Mouse (Mus musculus) forebrain, embryonic 10.5 days (tissue): Measurements from ENCODE around the gene Ppm1j. TPM values are rescaled to one million over a fixed set of nuclear protein-coding genes. Genes with fewer than 3 reads are reported as not detected.
"Not testable (repeated sequence)": the region's sequence is repeated elsewhere in the genome, so short reads cannot be mapped to it uniquely, and the experiment has no call there.

Source experiments
- DNase-seq: peaks from one replicate; pipeline ENCODE4 v3.0.0-alpha.2; 2017; ENCODE audit warnings: low spot score; ENCODE audit errors: extremely low spot score
- H3K27ac ChIP-seq: fragments of 300-500 bp; sonication (generic); 2 replicates; pipeline ENCODE4 v1.5.1; 2016; ENCODE audit warnings: mild to moderate bottlenecking
- H3K27me3 ChIP-seq: fragments of 300-500 bp; sonication (generic); 2 replicates; pipeline ENCODE4 v1.6.1; 2016; ENCODE audit warnings: mild to moderate bottlenecking; ENCODE audit not compliant: poor library complexity, severe bottlenecking
- H3K36me3 ChIP-seq: fragments of 300-500 bp; sonication (generic); replicated peaks from 2 replicates; pipeline ENCODE4 v1.6.1; 2016; ENCODE audit warnings: mild to moderate bottlenecking, moderate library complexity
- H3K4me1 ChIP-seq: fragments of 300-500 bp; sonication (generic); 2 replicates; pipeline ENCODE4 v1.6.1; 2016
- H3K4me3 ChIP-seq: fragments of 300-500 bp; sonication (generic); 2 replicates; pipeline ENCODE4 v1.5.1; 2016; ENCODE audit warnings: mild to moderate bottlenecking, moderate library complexity
- H3K9me3 ChIP-seq: fragments of 300-500 bp; sonication (generic); 2 replicates; pipeline ENCODE4 v1.6.1; 2016; ENCODE audit warnings: mild to moderate bottlenecking, moderate library complexity
- WGBS: fragments of 180-500 bp; shearing (Covaris S2); methylation state at CpG from one replicate; pipeline ENCODE4 v1.1.7; 2016; 5-methylcytosine and 5-hydroxymethylcytosine counted together
- polyA plus RNA-seq: library from polyadenylated mRNA; unstranded; fragments of >200 nt; fragmentation: Nextera tagmentation; extraction: Ambion mirVana; gene quantifications from 2 replicates; pipeline ENCODE4 v1.2.1, GENCODE M21; 2016

Ppm1j gene
- polyA plus RNA-seq, 1 experiment from 2014 or later = 1.6 TPM

- Histone ChIP-seq H3K27me3 (no peaks in the 10 kb centered on the region), H3K9me3 (no peaks in the 10 kb centered on the region), H3K36me3 (peaks cover 66% of the 10 kb centered on the region), H3K27ac (no peak overlapping the region), H3K4me3 (no peak overlapping the region), H3K4me1 (no peaks in the 10 kb centered on the region)
- DNase-seq = no peak
- WGBS = 89% methylated on average over 6 of the region's 6 CpGs
Observed at GRCm38 (mm10) chr3:104801481-104801880, 20.6 kb downstream of the Ppm1j start.

- WGBS = 92% methylated on average over 10 of the region's 10 CpGs
- Histone ChIP-seq H3K27ac (no peak overlapping the region), H3K36me3 (peaks cover 46% of the 10 kb centered on the region)
Observed at GRCm38 (mm10) chr3:104804312-104804711, 23.5 kb downstream of the Ppm1j start.

GRCm38 (mm10) chr3:104805539-104805938, 24.7 kb downstream of the Ppm1j start:
- Histone ChIP-seq H3K27me3 (no peaks in the 10 kb centered on the region), H3K9me3 (no peaks in the 10 kb centered on the region), H3K36me3 (peaks cover 34% of the 10 kb centered on the region), H3K4me1 (no peaks in the 10 kb centered on the region), H3K27ac (no peak overlapping the region), H3K4me3 (no peak overlapping the region)
- DNase-seq = no peak
- WGBS = 92% methylated on average over 9 of the region's 9 CpGs

More at GRCm38 (mm10) chr3:104804312-104804711, 23.5 kb downstream of the Ppm1j start:
- no peak for DNase-seq
- no peaks in the 10 kb centered on the region for H3K9me3 ChIP-seq
- H3K27me3 ChIP-seq = no peaks in the 10 kb centered on the region
- no peaks in the 10 kb centered on the region for H3K4me1 ChIP-seq
- H3K4me3 ChIP-seq = no peak overlapping the region

- Histone ChIP-seq H3K27me3 (no peaks in the 10 kb centered on the region), H3K4me1 (peaks cover 1% of the 10 kb centered on the region; the same call in 1 of the 2 replicates), H3K4me3 (no peak overlapping the region), H3K27ac (no peak overlapping the region), H3K9me3 (no peaks in the 10 kb centered on the region), H3K36me3 (peaks cover 4% of the 10 kb centered on the region; the same call in 1 of the 2 replicates)
- WGBS = 18% methylated on average over 3 of the region's 3 CpGs
- no peak for DNase-seq
Observed at GRCm38 (mm10) chr3:104811752-104812151, 30.9 kb downstream of the Ppm1j start.

GRCm38 (mm10) chr3:104812254-104812653, 31.4 kb downstream of the Ppm1j start:
- DNase-seq = no peak
- no peak overlapping the region for H3K4me3 ChIP-seq
- peaks cover 6% of the 10 kb centered on the region for H3K4me1 ChIP-seq
- no peak overlapping the region for H3K27ac ChIP-seq
- WGBS = 88% methylated on average over 4 of the region's 4 CpGs
- no peaks in the 10 kb centered on the region for H3K27me3 ChIP-seq
- no peaks in the 10 kb centered on the region for H3K9me3 ChIP-seq
- H3K36me3 ChIP-seq = peaks cover 4% of the 10 kb centered on the region; the same call in 1 of the 2 replicates

GRCm38 (mm10) chr3:104813227-104813626, 32.4 kb downstream of the Ppm1j start:
- H3K9me3 ChIP-seq, H3K36me3 ChIP-seq, DNase-seq, H3K4me3 ChIP-seq, H3K27me3 ChIP-seq, H3K27ac ChIP-seq: not testable (repeated sequence)
- 93% methylated on average over 7 of the region's 7 CpGs for WGBS
- H3K4me1 ChIP-seq = peaks cover 14% of the 10 kb centered on the region

- Histone ChIP-seq H3K4me1 (peaks cover 24% of the 10 kb centered on the region), H3K9me3 (no peaks in the 10 kb centered on the region), H3K27me3 (no peaks in the 10 kb centered on the region), H3K4me3 (no peak overlapping the region), H3K27ac (no peak overlapping the region), H3K36me3 (peaks cover 4% of the 10 kb centered on the region; the same call in 1 of the 2 replicates)
- WGBS = 98% methylated on average over 1 of the region's 1 CpGs
- DNase-seq = no peak
Observed at GRCm38 (mm10) chr3:104814746-104815145, 33.9 kb downstream of the Ppm1j start.

GRCm38 (mm10) chr3:104815346-104815745, 34.5 kb downstream of the Ppm1j start:
- peaks cover 4% of the 10 kb centered on the region; the same call in 1 of the 2 replicates for H3K36me3 ChIP-seq
- DNase-seq = no peak
- WGBS = 71% methylated on average over 2 of the region's 2 CpGs
- H3K27ac ChIP-seq = no peak overlapping the region
- peaks cover 24% of the 10 kb centered on the region for H3K4me1 ChIP-seq
- H3K27me3 ChIP-seq = no peaks in the 10 kb centered on the region
- H3K9me3 ChIP-seq = no peaks in the 10 kb centered on the region
- no peak overlapping the region for H3K4me3 ChIP-seq

GRCm38 (mm10) chr3:104816130-104816529, 35.3 kb downstream of the Ppm1j start:
- no peak overlapping the region for H3K27ac ChIP-seq
- no peaks in the 10 kb centered on the region for H3K27me3 ChIP-seq
- WGBS = 95% methylated on average over 7 of the region's 7 CpGs
- DNase-seq = no peak
- peaks cover 24% of the 10 kb centered on the region for H3K4me1 ChIP-seq
- peaks cover 8% of the 10 kb centered on the region for H3K36me3 ChIP-seq
- no peaks in the 10 kb centered on the region for H3K9me3 ChIP-seq
- no peak overlapping the region for H3K4me3 ChIP-seq

GRCm38 (mm10) chr3:104817481-104817990, 36.7 kb downstream of the Ppm1j start:
- H3K9me3 ChIP-seq = no peaks in the 10 kb centered on the region
- no peaks in the 10 kb centered on the region for H3K27me3 ChIP-seq
- under 1% methylated on average over 46 of the region's 46 CpGs for WGBS
- H3K27ac ChIP-seq = peak overlapping the region; percentile 93
- H3K4me3 ChIP-seq = peak overlapping the region; percentile 92
- peak; percentile 43 for DNase-seq
- H3K4me1 ChIP-seq = peaks cover 24% of the 10 kb centered on the region
- peaks cover 17% of the 10 kb centered on the region for H3K36me3 ChIP-seq

- Histone ChIP-seq H3K4me3 (peak within 1 kb of the TSS; percentile 92), H3K9me3 (no peaks in the 10 kb centered on the region), H3K27me3 (no peaks in the 10 kb centered on the region), H3K27ac (peak within 1 kb of the TSS; percentile 93), H3K4me1 (peaks cover 24% of the 10 kb centered on the region), H3K36me3 (peaks cover 19% of the 10 kb centered on the region)
- DNase-seq = peak; percentile 67
- WGBS = under 1% methylated on average over 40 of the region's 40 CpGs
Observed at GRCm38 (mm10) chr3:104817991-104818748, 37.3 kb downstream of the Ppm1j start, which contains the start of gene Mov10. Mov10 (minus strand) TSS chr3:104818563.

- Histone ChIP-seq H3K27me3 (no peaks in the 10 kb centered on the region), H3K9me3 (no peaks in the 10 kb centered on the region), H3K27ac (peak overlapping the region; percentile 93), H3K36me3 (peaks cover 19% of the 10 kb centered on the region), H3K4me3 (peak overlapping the region; percentile 92), H3K4me1 (peaks cover 24% of the 10 kb centered on the region)
- WGBS = 7% methylated on average over 3 of the region's 3 CpGs
- no peak for DNase-seq
Observed at GRCm38 (mm10) chr3:104818749-104819134, 37.9 kb downstream of the Ppm1j start.

GRCm38 (mm10) chr3:104820426-104820825, 39.6 kb downstream of the Ppm1j start:
- H3K27ac ChIP-seq = no peak overlapping the region
- H3K27me3 ChIP-seq = no peaks in the 10 kb centered on the region
- no peaks in the 10 kb centered on the region for H3K9me3 ChIP-seq
- peaks cover 25% of the 10 kb centered on the region for H3K36me3 ChIP-seq
- H3K4me1 ChIP-seq = peaks cover 24% of the 10 kb centered on the region
- 61% methylated on average over 1 of the region's 1 CpGs for WGBS
- no peak overlapping the region for H3K4me3 ChIP-seq
- DNase-seq = no peak
